Mouse (Mus musculus) forebrain, embryonic 13.5 days (tissue): ENCODE measurements at regions not wholly inside any gene's neighbourhood (a gene's known extent, or its start where the extent isn't known, plus 50 kb on each side); places are given as distances from the start of the nearest gene placed in this dataset.

Source experiments
- ATAC-seq: fragments of 200-750 bp; cut with Nextera tagmentation; 2 replicates; pipeline ENCODE4 v1.8.0; 2017
- H3K27ac ChIP-seq: fragments of 300-500 bp; sonication (generic); 2 replicates; pipeline ENCODE4 v1.5.1; 2015; ENCODE audit warnings: inconsistent platforms, mild to moderate bottlenecking, moderate library complexity
- H3K27me3 ChIP-seq: fragments of 300-500 bp; sonication (generic); 2 replicates; pipeline ENCODE4 v1.6.1; 2015; ENCODE audit warnings: mild to moderate bottlenecking, inconsistent platforms
- H3K36me3 ChIP-seq: fragments of 300-500 bp; sonication (generic); 2 replicates; pipeline ENCODE4 v1.6.1; 2015; ENCODE audit warnings: mild to moderate bottlenecking, inconsistent platforms; ENCODE audit not compliant: poor library complexity, severe bottlenecking
- H3K4me1 ChIP-seq: fragments of 300-500 bp; sonication (generic); 2 replicates; pipeline ENCODE4 v1.6.1; 2015; ENCODE audit warnings: inconsistent platforms
- H3K4me2 ChIP-seq: fragments of 300-500 bp; sonication (generic); 2 replicates; pipeline ENCODE4 v1.6.1; 2015; ENCODE audit warnings: inconsistent platforms, mild to moderate bottlenecking, moderate library complexity
- H3K4me3 ChIP-seq: fragments of 300-500 bp; sonication (generic); 2 replicates; pipeline ENCODE4 v1.5.1; 2015; ENCODE audit warnings: mild to moderate bottlenecking, inconsistent platforms
- H3K9ac ChIP-seq: fragments of 300-500 bp; sonication (generic); 2 replicates; pipeline ENCODE4 v1.6.1; 2015; ENCODE audit warnings: mild to moderate bottlenecking, inconsistent platforms
- H3K9me3 ChIP-seq: fragments of 300-500 bp; sonication (generic); replicated peaks from 2 replicates; pipeline ENCODE4 v1.6.1; 2016; ENCODE audit warnings: inconsistent platforms
- WGBS: fragments of 180-500 bp; shearing (Covaris S2); methylation state at CpG from one replicate; pipeline ENCODE4 v1.1.7; 2015; 5-methylcytosine and 5-hydroxymethylcytosine counted together

- Histone ChIP-seq H3K36me3 (no peaks in the 10 kb centered on the region), H3K27ac (no peak overlapping the region), H3K4me2 (no peak overlapping the region), H3K4me1 (peaks cover 6% of the 10 kb centered on the region), H3K27me3 (no peaks in the 10 kb centered on the region), H3K9ac (no peak overlapping the region), H3K9me3 (no peaks in the 10 kb centered on the region), H3K4me3 (no peak overlapping the region)
- no peak for ATAC-seq
- WGBS: 89% methylated on average over 4 of the region's 4 CpGs
Measured at GRCm38 (mm10) chr7:68929669-68930068, 180.6 kb upstream of the Arrdc4 start.

GRCm38 (mm10) chr7:68925640-68926039, 176.6 kb upstream of the Arrdc4 start:
- Histone ChIP-seq H3K4me2 (no peak overlapping the region), H3K4me1 (peaks cover 2% of the 10 kb centered on the region), H3K9ac (no peak overlapping the region), H3K4me3 (no peak overlapping the region), H3K36me3 (no peaks in the 10 kb centered on the region), H3K9me3 (no peaks in the 10 kb centered on the region), H3K27ac (no peak overlapping the region), H3K27me3 (no peaks in the 10 kb centered on the region)
- WGBS: 66% methylated on average over 4 of the region's 4 CpGs
- no peak for ATAC-seq

- no peak for ATAC-seq
- 93% methylated on average over 9 of the region's 9 CpGs for WGBS
- Histone ChIP-seq H3K9ac (no peak overlapping the region), H3K36me3 (no peaks in the 10 kb centered on the region), H3K4me2 (no peak overlapping the region), H3K27me3 (no peaks in the 10 kb centered on the region), H3K27ac (no peak overlapping the region), H3K4me3 (no peak overlapping the region), H3K9me3 (no peaks in the 10 kb centered on the region), H3K4me1 (peaks cover 4% of the 10 kb centered on the region; the same call in 1 of the 2 replicates)
Measured at GRCm38 (mm10) chr7:68918632-68919435, 169.8 kb upstream of the Arrdc4 start.

GRCm38 (mm10) chr7:68917876-68918200, 168.8 kb upstream of the Arrdc4 start:
- H3K27ac ChIP-seq: no peak overlapping the region
- H3K27me3 ChIP-seq: no peaks in the 10 kb centered on the region
- no peak for ATAC-seq
- H3K4me2 ChIP-seq: no peak overlapping the region
- WGBS: 61% methylated on average over 2 of the region's 2 CpGs
- peaks cover 4% of the 10 kb centered on the region; the same call in 1 of the 2 replicates for H3K4me1 ChIP-seq
- H3K9ac ChIP-seq: no peak overlapping the region
- H3K9me3 ChIP-seq: no peaks in the 10 kb centered on the region
- no peak overlapping the region for H3K4me3 ChIP-seq
- H3K36me3 ChIP-seq: no peaks in the 10 kb centered on the region

- no peak overlapping the region for H3K27ac ChIP-seq
Measured at GRCm38 (mm10) chr7:68917137-68917875, 168.3 kb upstream of the Arrdc4 start.

GRCm38 (mm10) chr7:68915976-68916375, 166.9 kb upstream of the Arrdc4 start:
- H3K9ac ChIP-seq: no peak overlapping the region
- no peak overlapping the region for H3K27ac ChIP-seq
- H3K9me3 ChIP-seq: no peaks in the 10 kb centered on the region
- ATAC-seq: no peak
- H3K4me2 ChIP-seq: no peak overlapping the region
- H3K36me3 ChIP-seq: no peaks in the 10 kb centered on the region
- no peaks in the 10 kb centered on the region for H3K27me3 ChIP-seq
- H3K4me1 ChIP-seq: peaks cover 4% of the 10 kb centered on the region; the same call in 1 of the 2 replicates
- no peak overlapping the region for H3K4me3 ChIP-seq
- WGBS: 94% methylated on average over 9 of the region's 9 CpGs

More at GRCm38 (mm10) chr7:68917137-68917875, 168.3 kb upstream of the Arrdc4 start:
- Histone ChIP-seq H3K4me1 (peaks cover 4% of the 10 kb centered on the region; the same call in 1 of the 2 replicates), H3K4me3 (no peak overlapping the region), H3K9me3 (no peaks in the 10 kb centered on the region), H3K9ac (no peak overlapping the region), H3K4me2 (no peak overlapping the region), H3K27me3 (no peaks in the 10 kb centered on the region), H3K36me3 (no peaks in the 10 kb centered on the region)
- WGBS: 78% methylated on average over 21 of the region's 21 CpGs
- no peak for ATAC-seq

GRCm38 (mm10) chr7:68914344-68914743, 165.3 kb upstream of the Arrdc4 start:
- 56% methylated on average over 4 of the region's 4 CpGs for WGBS
- peak; percentile 41; the same call in 1 of the 2 replicates for ATAC-seq
- Histone ChIP-seq H3K27ac (no peak overlapping the region), H3K9ac (no peak overlapping the region), H3K4me2 (no peak overlapping the region), H3K36me3 (no peaks in the 10 kb centered on the region), H3K27me3 (no peaks in the 10 kb centered on the region), H3K4me3 (no peak overlapping the region), H3K4me1 (peaks cover 4% of the 10 kb centered on the region; the same call in 1 of the 2 replicates), H3K9me3 (no peaks in the 10 kb centered on the region)

- ATAC-seq: no peak
- Histone ChIP-seq H3K9me3 (no peaks in the 10 kb centered on the region), H3K36me3 (no peaks in the 10 kb centered on the region), H3K4me2 (no peak overlapping the region), H3K4me3 (no peak overlapping the region), H3K27ac (no peak overlapping the region), H3K9ac (no peak overlapping the region), H3K4me1 (peaks cover 20% of the 10 kb centered on the region), H3K27me3 (no peaks in the 10 kb centered on the region)
- 86% methylated on average over 6 of the region's 6 CpGs for WGBS
Measured at GRCm38 (mm10) chr7:68911989-68912655, 163.1 kb upstream of the Arrdc4 start.

- no peak for ATAC-seq
- Histone ChIP-seq H3K4me1 (peaks cover 24% of the 10 kb centered on the region), H3K9me3 (no peaks in the 10 kb centered on the region), H3K4me2 (no peak overlapping the region), H3K9ac (no peak overlapping the region), H3K36me3 (no peaks in the 10 kb centered on the region), H3K4me3 (no peak overlapping the region), H3K27me3 (no peaks in the 10 kb centered on the region), H3K27ac (no peak overlapping the region)
- 68% methylated on average over 3 of the region's 3 CpGs for WGBS
Measured at GRCm38 (mm10) chr7:68911562-68911961, 162.5 kb upstream of the Arrdc4 start.

- no peak for ATAC-seq
- Histone ChIP-seq H3K9me3 (no peaks in the 10 kb centered on the region), H3K36me3 (no peaks in the 10 kb centered on the region), H3K4me1 (peaks cover 24% of the 10 kb centered on the region), H3K27me3 (no peaks in the 10 kb centered on the region), H3K9ac (no peak overlapping the region), H3K27ac (no peak overlapping the region), H3K4me3 (no peak overlapping the region), H3K4me2 (no peak overlapping the region)
- WGBS: 90% methylated on average over 1 of the region's 1 CpGs
Measured at GRCm38 (mm10) chr7:68909694-68910093, 160.7 kb upstream of the Arrdc4 start.

- WGBS: 33% methylated on average over 1 of the region's 1 CpGs
- Histone ChIP-seq H3K4me3 (no peak overlapping the region), H3K4me1 (peaks cover 20% of the 10 kb centered on the region)
Measured at GRCm38 (mm10) chr7:68908401-68908834, 159.4 kb upstream of the Arrdc4 start.

GRCm38 (mm10) chr7:68907867-68908266, 158.8 kb upstream of the Arrdc4 start:
- ATAC-seq: peak; percentile 28; the same call in 1 of the 2 replicates

More at GRCm38 (mm10) chr7:68908401-68908834, 159.4 kb upstream of the Arrdc4 start:
- peak; percentile 71 for ATAC-seq
- Histone ChIP-seq H3K9ac (no peak overlapping the region), H3K27me3 (no peaks in the 10 kb centered on the region), H3K36me3 (no peaks in the 10 kb centered on the region), H3K4me2 (no peak overlapping the region), H3K27ac (peak overlapping the region; percentile 75; the same call in 1 of the 2 replicates), H3K9me3 (no peaks in the 10 kb centered on the region)

More at GRCm38 (mm10) chr7:68907867-68908266, 158.8 kb upstream of the Arrdc4 start:
- no peak overlapping the region for H3K4me2 ChIP-seq
- H3K9me3 ChIP-seq: no peaks in the 10 kb centered on the region
- peak overlapping the region; percentile 75 for H3K27ac ChIP-seq
- H3K4me1 ChIP-seq: peaks cover 20% of the 10 kb centered on the region
- no peak overlapping the region for H3K9ac ChIP-seq
- H3K4me3 ChIP-seq: no peak overlapping the region
- no peaks in the 10 kb centered on the region for H3K36me3 ChIP-seq
- 68% methylated on average over 7 of the region's 7 CpGs for WGBS
- no peaks in the 10 kb centered on the region for H3K27me3 ChIP-seq
